Mouse (Mus musculus) MN1 (cell line): ENCODE results near the gene Jarid2.

Experiments
- DNase-seq: peaks from one replicate; pipeline ENCODE4 v3.0.0-alpha.2; 2016; ENCODE audit warnings: low spot score

The Jarid2 gene

DNA sequence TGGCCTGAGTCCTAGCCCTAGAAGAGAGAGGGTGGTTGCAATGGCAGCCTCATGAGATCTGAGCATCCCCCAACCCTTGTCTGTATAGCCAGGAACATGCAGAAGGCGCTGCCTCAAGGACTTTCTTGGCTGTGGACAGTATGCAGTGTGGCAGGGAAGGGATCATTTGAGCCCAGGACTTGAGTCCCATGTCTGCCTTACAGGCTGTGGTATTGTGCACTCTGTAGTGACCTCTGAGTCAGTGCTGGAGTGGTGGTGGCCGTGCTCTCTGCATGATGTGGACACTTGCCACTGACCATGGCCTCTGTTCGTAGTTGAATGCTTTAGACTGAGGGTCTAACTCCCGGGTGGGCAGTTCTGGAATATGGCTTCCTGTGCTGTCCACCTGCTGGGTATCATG, 187.9 kb downstream of the Jarid2 start:
- DNase-seq = no peak

DNA sequence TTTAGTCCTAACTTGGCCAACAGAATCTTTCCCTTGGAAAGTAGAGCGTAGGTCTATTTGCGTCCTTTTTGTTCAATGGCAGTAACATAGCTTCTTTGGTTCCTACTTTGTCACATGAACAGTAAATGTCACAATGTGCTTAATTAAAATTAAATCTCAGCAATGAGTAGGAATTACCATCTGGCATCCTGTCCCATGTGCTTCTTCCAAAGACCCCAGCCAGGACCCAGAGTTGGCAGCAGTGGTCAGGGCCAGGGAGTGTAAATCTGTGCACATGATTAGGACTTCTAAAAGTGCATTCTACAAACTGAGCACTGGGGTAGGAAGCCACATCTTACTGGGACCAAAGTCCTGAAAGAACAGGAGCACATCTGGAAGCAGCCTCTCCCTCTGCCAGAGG, 189.0 kb downstream of the Jarid2 start:
- no peak for DNase-seq

DNA sequence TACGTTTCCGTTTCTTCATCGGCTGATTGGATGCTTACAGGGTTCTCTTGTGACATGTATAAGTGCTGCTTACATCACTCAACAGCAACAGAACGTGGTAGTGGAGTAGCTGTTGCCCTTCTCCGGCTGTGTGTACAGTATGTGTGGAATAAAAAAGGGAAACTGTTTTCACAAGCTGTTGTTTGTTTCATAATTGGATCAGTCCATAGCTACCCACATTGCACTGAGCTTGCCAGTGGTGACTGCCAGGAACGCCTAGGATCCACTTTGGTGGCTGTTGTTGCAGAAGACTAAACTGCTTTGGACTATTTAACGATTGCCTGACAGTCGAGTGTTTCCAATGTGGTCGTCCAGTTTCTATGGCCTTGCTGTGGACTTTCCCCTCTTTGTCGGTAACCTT, 191.8 kb downstream of the Jarid2 start:
- DNase-seq = no peak

DNA sequence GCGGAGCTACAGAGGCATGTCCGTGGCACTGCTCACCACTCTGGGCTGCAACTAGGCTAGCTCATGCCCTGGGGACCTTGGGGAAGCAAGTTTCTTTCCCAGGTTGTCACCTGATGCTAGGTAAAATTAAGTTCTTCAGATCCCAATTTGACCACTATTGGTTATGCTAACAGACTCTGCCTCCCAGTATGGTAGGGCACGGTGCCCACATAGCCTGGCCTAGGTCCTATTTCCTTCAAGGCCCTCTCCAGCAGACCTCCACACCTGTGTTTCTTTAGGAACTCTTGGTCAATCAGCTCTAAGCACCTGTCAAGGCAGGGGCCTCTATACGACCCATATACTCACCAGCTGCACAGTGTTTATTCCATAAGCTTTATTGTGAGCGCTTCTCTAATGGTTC, 192.4 kb downstream of the Jarid2 start:
- DNase-seq = no peak

DNA sequence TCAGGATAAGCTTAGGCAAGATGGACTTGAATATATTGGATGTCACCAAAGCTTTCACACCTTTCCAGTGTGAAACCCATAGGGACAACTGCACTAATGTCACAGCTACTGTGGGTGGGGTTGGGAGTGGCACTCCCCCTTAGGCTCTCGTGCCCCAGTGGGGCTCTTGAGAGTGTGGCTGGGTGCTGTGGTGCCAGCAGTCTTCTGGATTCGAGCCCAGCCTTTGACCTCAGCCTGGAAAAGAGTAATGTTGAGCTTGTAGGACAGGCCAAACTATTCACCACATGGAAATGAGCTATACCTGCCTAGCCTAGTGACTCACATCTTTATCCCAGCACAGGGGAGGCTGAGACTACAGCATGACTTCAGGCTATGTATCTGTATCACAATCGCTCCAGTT, 194.8 kb downstream of the Jarid2 start:
- DNase-seq = no peak

DNA sequence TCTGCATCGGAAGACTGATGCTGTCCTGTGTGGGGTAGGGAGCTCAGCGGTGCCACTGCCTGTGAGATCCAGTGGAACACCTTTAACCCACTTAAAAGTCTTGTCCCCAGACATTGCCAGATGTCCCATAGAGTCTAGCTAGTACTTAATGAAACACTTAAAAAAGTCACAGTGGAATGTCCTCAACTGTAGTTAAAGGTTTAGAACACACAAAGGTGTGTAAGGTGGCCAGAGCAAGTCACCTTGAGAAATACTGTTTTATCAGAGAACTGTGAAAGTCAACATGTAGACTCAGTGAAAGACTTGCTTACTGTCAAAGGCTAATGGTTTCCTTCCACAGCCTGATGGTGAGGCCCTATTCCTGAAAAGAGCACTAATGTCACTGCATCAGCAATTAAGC, 195.9 kb downstream of the Jarid2 start:
- DNase-seq = no peak

DNA sequence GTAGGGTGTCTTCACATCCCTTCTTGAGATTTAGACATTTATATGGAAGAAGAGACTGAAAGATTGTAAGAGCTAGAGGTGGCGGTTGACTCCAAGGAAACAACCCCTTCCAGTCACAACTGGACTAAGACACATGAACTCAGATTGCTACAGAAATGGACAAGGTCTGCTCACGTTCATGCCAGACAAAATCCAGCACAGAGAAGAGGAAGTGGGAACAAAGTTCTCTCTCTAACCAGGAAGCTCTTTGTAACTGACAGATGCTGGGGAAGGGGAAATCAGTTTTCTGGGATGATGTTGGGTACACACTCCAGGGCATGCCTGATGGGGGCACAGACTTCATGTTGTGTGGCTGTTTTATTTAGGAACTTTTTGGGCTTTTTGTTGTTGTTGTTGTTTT, 197.0 kb downstream of the Jarid2 start:
- no peak for DNase-seq

DNA sequence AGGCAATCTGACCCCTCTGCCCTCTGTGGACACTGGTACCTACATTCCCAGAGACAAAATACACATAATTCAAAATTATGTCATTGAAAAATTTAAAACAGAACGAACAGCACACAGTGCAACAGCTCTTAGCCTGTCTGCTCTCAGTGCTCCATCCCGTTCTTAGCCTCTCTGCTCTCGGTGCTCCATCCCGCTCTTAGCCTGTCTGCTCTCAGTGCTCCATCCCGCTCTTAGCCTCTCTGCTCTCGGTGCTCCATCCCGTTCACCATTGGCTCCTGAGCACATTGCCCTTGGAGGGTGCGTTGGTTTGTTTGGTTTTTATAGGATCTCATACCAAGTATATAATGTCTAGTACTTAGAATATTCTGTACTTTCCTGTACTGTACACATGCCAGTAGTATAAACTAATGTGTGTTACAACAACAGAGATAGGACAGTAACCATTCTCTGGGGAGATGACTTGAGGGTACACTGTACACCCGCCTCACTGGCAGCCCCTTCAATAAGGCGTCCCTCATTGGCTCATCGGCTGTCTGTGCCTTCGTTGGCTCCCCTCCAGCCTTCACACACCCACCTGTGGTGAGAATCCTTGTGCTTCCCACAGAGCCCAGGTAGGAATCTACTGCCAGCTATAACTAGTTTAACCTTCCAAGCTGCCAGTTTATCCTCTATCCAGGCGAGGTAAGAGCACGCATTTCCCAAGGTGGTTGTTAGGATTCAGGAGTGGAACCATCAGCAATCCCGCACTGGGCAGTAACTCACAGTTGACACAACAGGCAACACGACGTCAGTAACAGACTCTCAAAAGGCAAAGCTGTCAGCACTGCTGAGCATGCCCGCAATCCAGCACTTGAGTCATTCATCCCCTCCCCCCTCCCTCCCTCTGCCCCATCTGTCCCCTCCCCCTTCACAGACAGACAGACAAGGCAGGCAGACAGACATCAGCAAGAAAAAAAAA, 203.3 kb downstream of the Jarid2 start:
- DNase-seq = no peak

DNA sequence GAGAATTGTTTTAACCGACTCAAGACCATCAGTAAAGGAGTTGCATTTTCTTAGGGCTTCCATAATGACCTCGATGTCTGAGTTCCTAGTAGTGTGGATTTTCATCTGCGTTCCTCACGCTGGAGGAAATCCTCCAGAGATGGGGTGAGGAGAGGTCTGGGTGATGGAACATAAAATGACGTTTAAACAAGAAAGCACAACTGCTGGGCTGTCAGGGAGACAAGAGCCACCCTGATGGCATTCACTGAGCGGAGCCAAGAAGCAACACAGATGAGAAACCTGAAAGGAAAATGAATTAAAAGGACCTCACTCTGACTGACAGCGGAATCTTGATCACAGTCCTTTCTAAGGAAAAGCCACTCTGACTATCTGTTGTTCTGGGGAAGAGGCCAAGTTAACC, 204.3 kb downstream of the Jarid2 start:
- no peak for DNase-seq

DNA sequence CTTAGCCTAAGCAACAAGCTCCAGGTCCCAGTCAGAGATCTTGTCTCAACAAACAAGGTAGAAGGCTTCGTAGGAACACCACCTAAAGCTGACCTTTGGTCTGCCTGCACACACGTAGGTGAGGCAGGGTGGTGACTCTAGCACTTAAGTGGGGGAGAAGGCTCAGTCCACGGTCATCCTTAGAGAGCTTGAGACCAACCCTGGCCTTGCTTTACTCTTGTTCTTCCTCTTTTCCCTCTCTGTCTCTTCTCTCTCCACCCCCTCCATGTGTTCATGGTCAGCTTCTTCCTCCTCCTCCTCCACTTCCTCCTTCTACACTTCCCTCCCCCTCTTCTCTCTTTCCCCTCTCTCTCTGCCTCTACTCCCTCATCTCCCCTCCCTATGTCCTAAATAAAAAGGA, 208.4 kb downstream of the Jarid2 start:
- DNase-seq = no peak

DNA sequence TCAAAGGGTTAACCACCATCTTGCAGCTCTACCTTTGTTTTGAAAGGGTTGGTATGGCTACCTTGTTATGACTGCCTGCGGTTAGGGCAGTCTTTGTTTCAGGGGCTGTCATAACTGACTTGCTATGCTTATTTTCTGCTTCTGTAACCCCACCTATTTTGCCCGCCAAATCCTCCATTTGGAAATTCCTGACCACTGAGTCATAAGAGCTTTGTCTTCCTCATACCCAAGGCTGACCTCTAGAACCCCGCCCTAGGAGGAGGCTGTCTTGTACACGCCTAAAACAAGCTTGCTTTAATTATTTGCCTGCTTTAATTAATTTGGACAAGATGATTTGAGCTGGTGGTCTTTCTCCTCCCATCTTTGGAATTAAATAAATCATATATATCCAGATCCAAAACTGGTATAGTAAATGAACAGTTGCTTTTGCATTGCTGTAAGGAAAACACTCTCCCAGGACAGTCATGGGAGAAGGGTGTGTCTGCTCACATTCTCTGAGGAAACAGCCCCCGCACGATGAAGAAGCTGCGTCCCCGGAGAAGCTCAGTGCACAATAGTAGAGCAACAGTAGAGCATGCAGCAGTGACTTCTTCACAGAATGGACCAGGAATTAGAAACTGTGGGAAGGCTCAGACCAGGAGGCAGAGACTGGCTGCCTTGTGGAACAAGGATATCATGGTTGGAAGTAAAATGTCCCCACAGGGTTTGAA, 210.2 kb downstream of the Jarid2 start:
- no peak for DNase-seq

DNA sequence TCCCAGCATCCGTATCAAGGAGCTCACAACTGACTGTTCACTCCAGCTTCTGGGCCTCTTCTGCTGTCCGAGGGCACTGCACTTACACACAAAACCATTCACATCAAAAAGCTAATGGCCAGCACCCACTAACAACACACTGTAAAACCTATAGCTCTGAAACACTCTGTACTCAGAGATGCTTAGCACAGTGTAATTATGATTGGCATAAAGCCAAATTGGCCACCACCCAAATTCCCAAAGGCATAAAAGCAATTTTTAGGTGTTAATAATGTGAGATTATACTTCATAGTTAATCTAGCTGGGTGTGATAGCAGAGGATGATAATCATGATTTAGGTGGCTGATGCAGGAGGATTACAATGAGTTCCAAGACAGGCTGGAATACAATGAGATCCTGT, 214.3 kb downstream of the Jarid2 start:
- peak; percentile 13 for DNase-seq

DNA sequence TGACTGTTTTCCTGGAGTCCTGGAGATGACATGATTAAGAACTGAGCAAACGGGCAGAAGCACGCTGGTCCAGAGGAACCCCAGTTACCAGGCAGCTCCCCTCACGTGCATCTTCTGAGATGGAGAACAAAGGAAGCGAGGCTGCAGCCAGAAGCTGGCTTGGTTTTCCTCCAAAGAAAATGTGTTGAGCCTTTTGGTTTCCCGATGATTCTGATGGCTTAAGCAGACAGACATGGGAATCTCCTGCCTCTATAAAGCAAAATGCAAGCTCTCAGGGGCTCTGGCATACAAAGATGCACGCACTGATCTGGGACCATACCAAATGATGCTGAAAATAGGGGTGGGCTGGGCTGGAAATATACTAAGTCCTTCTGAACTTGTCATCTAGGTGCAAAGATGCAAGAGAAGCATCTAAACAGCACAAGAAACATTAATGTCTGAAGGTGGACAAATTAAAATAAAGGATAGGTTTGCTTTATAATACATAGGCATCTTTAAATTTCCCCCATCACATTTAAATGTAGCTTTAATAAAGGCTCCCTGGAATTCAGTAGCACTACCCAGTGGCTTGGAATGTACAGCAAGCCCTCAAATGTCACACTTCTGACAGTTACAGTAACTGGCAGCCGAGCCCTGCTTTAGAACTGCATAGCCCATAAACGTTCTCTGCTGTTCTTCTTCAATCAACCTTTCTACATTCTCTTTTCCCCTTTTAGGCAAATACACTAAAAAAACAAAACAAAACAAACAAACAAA, 217.8 kb downstream of the Jarid2 start:
- DNase-seq = peak; percentile 34

DNA sequence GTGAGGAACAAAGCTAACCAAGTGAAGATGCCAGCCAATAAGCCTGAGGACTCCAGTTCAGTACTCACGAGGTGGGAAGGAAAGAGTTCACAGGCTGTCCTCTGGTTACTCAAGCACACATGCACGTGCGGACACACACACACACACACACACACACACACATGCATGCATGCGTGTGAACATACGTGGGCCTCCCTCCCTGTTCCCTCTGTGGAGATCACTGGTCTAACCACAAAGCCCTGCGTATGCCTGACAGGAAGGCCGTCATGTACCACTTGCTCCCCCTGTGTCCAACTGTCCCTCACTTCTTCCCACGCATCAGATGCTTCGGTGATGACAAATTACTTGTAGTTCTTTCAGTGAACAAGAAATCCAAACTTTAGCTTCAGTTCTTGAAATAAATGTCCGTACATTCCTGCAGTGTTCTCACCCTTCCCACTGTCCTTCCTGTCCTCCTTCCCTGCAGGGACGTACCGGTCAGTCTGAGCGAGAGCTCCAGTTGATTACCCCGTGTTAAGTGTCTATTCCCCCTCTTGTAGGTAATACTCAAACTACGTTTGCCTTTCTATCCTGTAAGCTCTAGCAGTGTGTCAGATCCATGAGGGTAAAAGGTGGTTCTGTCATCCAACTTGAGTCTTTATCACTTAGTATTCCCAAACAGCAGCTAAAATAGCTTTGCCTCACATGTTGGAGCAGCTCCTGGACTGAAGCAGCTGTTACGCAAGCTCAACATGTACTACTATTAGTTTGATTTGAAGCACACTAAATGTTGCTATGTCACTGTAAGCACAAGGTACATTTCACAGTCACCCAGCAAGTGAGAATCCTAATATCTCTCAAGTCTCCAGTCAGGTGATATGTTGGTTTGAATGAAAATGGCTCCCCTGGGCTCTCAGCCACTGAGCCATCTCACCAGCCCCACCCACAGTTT, 219.3 kb downstream of the Jarid2 start:
- no peak for DNase-seq

DNA sequence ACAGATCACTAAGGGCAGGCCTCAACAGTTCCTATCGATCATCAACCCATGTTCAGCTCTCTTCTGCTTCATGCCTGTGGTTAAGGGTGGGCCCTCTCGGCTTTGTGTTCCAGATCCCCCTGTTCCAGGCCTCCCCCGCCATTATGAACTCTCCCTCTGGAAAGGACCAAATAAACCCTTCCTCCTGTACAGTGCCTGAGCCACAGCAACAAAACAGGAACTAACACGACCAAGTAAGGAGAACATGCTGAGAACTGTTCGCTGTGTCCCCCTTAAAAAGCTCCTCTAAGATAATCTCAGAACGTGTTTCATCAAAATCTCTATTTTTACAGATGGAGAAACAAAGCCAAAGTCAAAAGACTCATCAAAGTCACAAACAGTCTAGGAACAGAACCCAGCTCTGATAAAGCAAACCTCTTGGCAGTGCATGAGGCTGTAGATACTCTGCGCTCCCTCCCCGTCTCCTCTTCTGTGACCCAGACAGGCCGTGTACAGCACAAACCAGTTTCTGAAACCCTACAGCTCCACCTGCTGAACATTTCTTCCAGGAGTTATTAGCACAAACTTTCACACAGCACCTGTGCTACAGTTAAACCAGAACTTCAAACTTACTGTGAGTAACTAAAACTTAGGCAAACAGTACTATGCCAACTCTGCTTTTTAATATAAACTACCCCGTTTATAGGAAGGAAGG, 223.3 kb downstream of the Jarid2 start:
- DNase-seq = no peak

DNA sequence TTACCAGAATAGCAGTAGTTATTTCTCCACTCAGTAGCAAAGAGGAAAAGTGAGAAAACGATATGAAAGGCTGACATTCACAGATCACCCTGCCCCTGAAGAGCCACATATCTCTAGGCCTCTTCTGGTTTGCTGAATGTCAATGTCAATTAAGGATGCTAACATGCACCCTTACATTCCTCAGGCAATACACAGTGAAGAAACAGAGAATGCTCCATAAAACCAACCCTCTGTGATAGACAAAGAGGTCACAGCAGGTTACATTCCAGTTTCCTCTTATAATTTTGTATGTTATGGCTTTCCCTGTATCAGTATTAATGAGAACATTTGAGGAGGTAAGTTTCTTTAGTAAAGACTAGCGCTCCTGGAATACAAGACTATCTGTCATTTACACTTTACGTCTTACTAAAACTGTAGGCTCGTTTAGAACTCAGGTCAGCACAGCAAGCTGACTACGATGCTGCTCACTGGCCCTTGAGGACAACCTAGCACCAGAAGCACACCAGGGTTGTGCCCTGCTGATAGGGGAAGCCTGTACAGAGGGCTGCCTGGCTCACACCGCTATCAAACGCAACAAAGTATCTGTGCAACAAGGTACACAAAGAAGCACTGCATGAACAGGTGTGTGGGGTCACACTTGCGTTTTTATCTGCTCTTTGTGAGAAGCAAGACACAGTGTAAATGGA, 224.4 kb downstream of the Jarid2 start:
- DNase-seq = no peak

DNA sequence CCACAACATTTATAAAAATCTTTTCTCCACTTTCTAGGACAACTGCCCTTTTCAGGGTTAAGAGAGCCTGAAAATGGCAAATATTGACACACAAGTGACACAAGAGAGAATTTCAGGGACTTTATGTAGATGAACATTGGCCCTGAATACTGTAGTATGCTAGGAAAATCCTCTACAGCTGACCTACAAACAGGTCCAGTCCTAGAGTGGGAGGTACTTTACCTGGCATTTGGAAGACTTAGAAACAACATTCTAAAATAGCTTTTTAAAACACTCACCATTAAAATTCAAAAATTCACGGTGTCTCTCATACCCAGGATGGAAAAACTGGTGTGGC, 224.9 kb downstream of the Jarid2 start:
- no peak for DNase-seq

DNA sequence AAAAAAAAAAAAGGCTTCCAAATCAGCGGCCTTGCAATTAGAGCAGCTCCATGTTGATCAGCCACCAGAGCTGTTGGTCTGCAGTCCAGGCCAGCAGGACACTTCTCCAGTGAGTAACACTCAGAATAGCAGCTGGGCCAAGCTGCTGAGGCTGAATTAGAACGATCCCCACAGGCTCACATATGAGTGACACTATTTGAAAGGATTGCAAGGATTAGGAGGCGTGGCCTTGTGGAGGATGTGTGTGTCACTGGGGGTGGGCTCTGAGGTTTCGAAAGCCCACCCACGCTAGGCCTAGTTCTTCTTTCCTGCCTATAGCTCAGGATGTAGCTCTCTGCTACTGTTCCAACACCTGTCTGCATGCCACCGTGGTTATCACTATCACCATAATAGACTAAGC, 226.5 kb downstream of the Jarid2 start:
- no peak for DNase-seq

DNA sequence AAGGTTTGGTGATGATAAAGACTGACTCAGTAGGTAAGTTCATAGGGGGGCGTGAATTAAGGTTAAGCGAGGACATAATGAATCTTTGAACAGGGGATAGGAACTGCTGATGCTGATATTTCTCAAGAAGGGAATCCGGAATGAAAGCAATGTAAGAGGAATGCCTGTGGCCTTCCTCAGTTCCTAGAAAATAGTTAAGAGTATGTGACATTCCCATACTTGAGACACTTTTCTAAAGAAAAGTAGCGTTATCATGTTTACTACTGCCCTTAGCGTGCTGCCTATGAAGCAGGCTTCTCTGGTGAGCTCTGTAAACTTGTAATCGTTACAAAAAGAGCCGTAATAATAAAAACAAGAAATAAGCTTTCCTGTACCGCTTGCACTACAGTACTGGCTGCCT, 227.8 kb downstream of the Jarid2 start:
- DNase-seq = no peak

DNA sequence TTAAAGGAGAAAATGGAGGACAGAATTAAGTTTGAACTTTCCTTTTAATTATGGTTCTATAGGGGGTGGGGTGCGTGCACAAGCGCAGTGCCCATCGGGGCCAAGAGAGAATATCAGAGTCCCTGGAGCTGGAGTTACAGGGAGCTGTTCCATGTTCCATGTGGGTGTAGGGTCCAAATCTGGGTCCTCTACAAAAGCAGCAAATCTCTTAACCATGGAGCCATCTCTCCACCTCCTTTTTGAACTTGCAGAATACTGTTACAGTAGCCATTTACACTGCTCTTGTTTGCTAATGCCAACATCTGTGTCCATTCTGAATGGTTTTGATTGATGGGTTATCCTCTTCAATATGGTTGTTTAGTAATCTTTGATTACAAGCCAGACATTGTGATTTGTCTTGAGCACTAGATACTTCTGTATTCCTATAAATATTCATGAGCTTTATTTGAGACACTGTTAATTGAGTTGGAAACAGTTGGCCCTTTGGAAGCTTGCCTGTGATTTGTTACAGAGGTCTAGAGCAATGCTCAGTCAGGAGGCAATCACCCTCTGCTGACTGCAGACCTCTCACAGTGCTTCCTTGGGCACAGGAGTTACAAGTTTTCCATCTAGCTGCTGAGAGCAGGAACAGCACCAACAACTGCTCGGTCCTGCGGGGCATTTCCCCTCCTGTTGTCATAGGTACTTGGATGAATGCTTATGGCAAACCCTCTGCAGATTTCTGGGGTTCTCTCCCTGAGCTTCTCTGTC, 231.4 kb downstream of the Jarid2 start:
- no peak for DNase-seq
